In genomic region chr17:31331273-31331672, GRCm38 (mm10) we compare ENCODE assay signal across 10 mouse cellular contexts. TPM values are rescaled to one million over a fixed set of nuclear protein-coding genes. Genes with fewer than 3 reads are reported as not detected.
DNase-seq lines count a peak whose midpoint lies in the region; ATAC-seq and TF ChIP-seq lines count a peak whose summit lies in the region.
"Had no signal": no experiment of that assay in that cellular context is flagged by ENCODE, and none has a peak within 500 bp of the region (broad histone marks: within the 10 kb centered on the region; RNA-seq: fewer than 3 reads in every experiment).

No protein-coding gene starts in this region.

- no peak overlapping the region for H3K27ac ChIP-seq in kidney, adult 2 months (ENCODE audit: insufficient read depth, low read depth, low read length)
- H3K27ac ChIP-seq in lung, postnatal 0 days (ENCODE audit: low read length), result no peak overlapping the region
- no peak overlapping the region for H3K27ac ChIP-seq in MEL (ENCODE audit: control insufficient read depth, low read depth, low read length)
- H3K27ac ChIP-seq: forebrain, embryonic 13.5 days; liver, embryonic 13.5 days; midbrain, embryonic 13.5 days had no signal

- H3K36me3 ChIP-seq in kidney, adult 2 months (ENCODE audit: control insufficient read depth, insufficient read depth, low read length), result no peaks in the 10 kb centered on the region
- no peaks in the 10 kb centered on the region for H3K36me3 ChIP-seq in lung, postnatal 0 days (ENCODE audit: insufficient read depth, low read length)
- no peaks in the 10 kb centered on the region; a peak in 1 of 4 replicates for H3K36me3 ChIP-seq in MEL (ENCODE audit: control insufficient read depth in 1 of 2, insufficient read depth in 2 of 2, low read length in 2 of 2)
- no peaks in the 10 kb centered on the region; the same call in 1 of the 2 replicates for H3K36me3 ChIP-seq in splenic B cell, adult 2 months (ENCODE audit: control insufficient read depth, insufficient read depth, low read length, poor library complexity, severe bottlenecking)
- H3K36me3 ChIP-seq: liver, embryonic 13.5 days had no signal

- no peak for TF ChIP-seq POLR2A in kidney, adult 2 months (IDR thresholded peaks at IDR 0.05; ENCODE audit: low read depth, low read length)
- TF ChIP-seq POLR2A in MEL (IDR thresholded peaks at IDR 0.05; ENCODE audit: control insufficient read depth in 1 of 2, insufficient read depth in 1 of 2, low read depth in 1 of 2, low read length in 2 of 2, poor library complexity in 1 of 2), result no peak

- WGBS in kidney, adult 2 months, result 86% methylated on average over 6 of the region's 6 CpGs
- WGBS in lung, postnatal 0 days, result 78% methylated on average over 6 of the region's 6 CpGs

- DNase-seq in kidney, adult 2 months, result no peak
- no peak for DNase-seq in kidney, postnatal 10 days
- no peak for DNase-seq in lung, postnatal 0 days (ENCODE audit: low spot score)
- DNase-seq in lung, postnatal 4 days, result no peak
- no peak for DNase-seq in MEL (ENCODE audit: low read depth, low spot score)
- DNase-seq in splenic B cell, adult 2 months (ENCODE audit: low read depth, low spot score), result peak; percentile 6
- DNase-seq in heart, adult 18-20 months, result no peak

- H3K4me3 ChIP-seq in kidney, adult 2 months (ENCODE audit: insufficient read depth, low read depth, low read length), result no peak overlapping the region
- no peak overlapping the region for H3K4me3 ChIP-seq in lung, postnatal 0 days (ENCODE audit: low read depth, low read length)
- H3K4me3 ChIP-seq in MEL (ENCODE audit: control insufficient read depth in 1 of 2, insufficient read depth in 1 of 2, low read depth in 2 of 2, low read length in 2 of 2), result no peak overlapping the region
- H3K4me3 ChIP-seq: forebrain, embryonic 13.5 days; liver, embryonic 13.5 days; midbrain, embryonic 13.5 days had no signal

- TF ChIP-seq EP300 in lung, postnatal 0 days (IDR thresholded peaks at IDR 0.05), result no peak
- TF ChIP-seq EP300 in MEL (IDR thresholded peaks at IDR 0.05; ENCODE audit: low read depth in 1 of 2, low read length in 2 of 2), result no peak

- no peak overlapping the region for H3K4me2 ChIP-seq in lung, postnatal 0 days (replicated peaks; ENCODE audit: low read depth, low read length)
- H3K4me2 ChIP-seq: forebrain, embryonic 13.5 days; liver, embryonic 13.5 days; midbrain, embryonic 13.5 days had no signal

- no peak overlapping the region for H3K9ac ChIP-seq in lung, postnatal 0 days (replicated peaks; ENCODE audit: low read depth)
- H3K9ac ChIP-seq in MEL (ENCODE audit: control insufficient read depth, low read depth, low read length, poor library complexity, severe bottlenecking), result no peak overlapping the region
- H3K9ac ChIP-seq: forebrain, embryonic 13.5 days; liver, embryonic 13.5 days; midbrain, embryonic 13.5 days had no signal

- H3K9me3 ChIP-seq in lung, postnatal 0 days (ENCODE audit: low read length), result no peaks in the 10 kb centered on the region
- H3K9me3 ChIP-seq in MEL (replicated peaks; ENCODE audit: insufficient read depth, low read length), result no peaks in the 10 kb centered on the region
- H3K9me3 ChIP-seq: forebrain, embryonic 13.5 days; liver, embryonic 13.5 days; midbrain, embryonic 13.5 days had no signal

- no peaks in the 10 kb centered on the region; the same call in 1 of the 2 replicates for H3K4me1 ChIP-seq in kidney, adult 2 months (ENCODE audit: control insufficient read depth, insufficient read depth, low read length)
- no peaks in the 10 kb centered on the region for H3K4me1 ChIP-seq in lung, postnatal 0 days (ENCODE audit: insufficient read depth, low read depth, low read length)
- H3K4me1 ChIP-seq in MEL (ENCODE audit: control insufficient read depth in 1 of 2, insufficient read depth in 2 of 2, low read length in 2 of 2), result no peaks in the 10 kb centered on the region
- H3K4me1 ChIP-seq: liver, embryonic 13.5 days had no signal

- H3K27me3 ChIP-seq in kidney, adult 2 months (replicated peaks; ENCODE audit: control insufficient read depth, insufficient read depth, low read length), result no peaks in the 10 kb centered on the region
- H3K27me3 ChIP-seq in lung, postnatal 0 days (replicated peaks; ENCODE audit: insufficient read depth, low read length), result no peaks in the 10 kb centered on the region
- H3K27me3 ChIP-seq in MEL (ENCODE audit: control insufficient read depth in 1 of 2, insufficient read depth in 2 of 2, low read length in 2 of 2), result no peaks in the 10 kb centered on the region
- H3K27me3 ChIP-seq in splenic B cell, adult 2 months (ENCODE audit: control insufficient read depth, insufficient read depth, low read length, poor library complexity, severe bottlenecking), result no peaks in the 10 kb centered on the region
- H3K27me3 ChIP-seq: forebrain, embryonic 13.5 days; liver, embryonic 13.5 days; midbrain, embryonic 13.5 days had no signal

- no peaks in the 10 kb centered on the region for H3K79me2 ChIP-seq in MEL (ENCODE audit: control insufficient read depth, insufficient read depth, low read length, poor library complexity)

- TF ChIP-seq RAD21 in MEL (IDR thresholded peaks at IDR 0.05; ENCODE audit: low read depth, low read length), result no peak

- no peak for ATAC-seq in lung, postnatal 0 days

- 0 out of 2 replicates have a peak, but pooled peaks have one; percentile 26 for TF ChIP-seq CTCF in kidney, adult 2 months (conservative IDR thresholded peaks at IDR 0.05; ENCODE audit: insufficient read depth, insufficient read length, low read depth, low read length)
- peak; percentile 40 for TF ChIP-seq CTCF in lung, postnatal 0 days (IDR thresholded peaks at IDR 0.05)
- peak; percentile 36 to 43 (median 39) for TF ChIP-seq CTCF in MEL (IDR thresholded peaks at IDR 0.05 in 2 of 3, conservative IDR thresholded peaks at IDR 0.05 in 1 of 3; ENCODE audit: control insufficient read depth in 1 of 3, insufficient read depth in 1 of 3, low read depth in 2 of 3, low read length in 3 of 3, poor library complexity in 1 of 3, severe bottlenecking in 1 of 3)

TF ChIP-seq in MEL, 35 proteins besides CTCF, POLR2A, EP300 and RAD21:
- TF ChIP-seq ZNF384 (IDR thresholded peaks at IDR 0.05; ENCODE audit: low read depth, low read length) (no peak), TAL1 (IDR thresholded peaks at IDR 0.05; ENCODE audit: low read length) (no peak), MYB (IDR thresholded peaks at IDR 0.05; ENCODE audit: low read depth, low read length) (no peak), POLR2AphosphoS5 (IDR thresholded peaks at IDR 0.05; ENCODE audit: borderline replicate concordance, low read depth, low read length) (no peak), USF1 (IDR thresholded peaks at IDR 0.05; ENCODE audit: low read depth, low read length) (no peak), MEF2A (IDR thresholded peaks at IDR 0.05; ENCODE audit: extremely low read depth, insufficient replicate concordance, low read depth, low read length, poor library complexity, severe bottlenecking) (no peak), UBTF (IDR thresholded peaks at IDR 0.05; ENCODE audit: borderline replicate concordance, insufficient read depth, low read depth, low read length) (no peak), ZC3H11A (IDR thresholded peaks at IDR 0.05; ENCODE audit: low read depth, low read length) (no peak), TBP (IDR thresholded peaks at IDR 0.05; ENCODE audit: low read depth, low read length) (no peak), USF2 (IDR thresholded peaks at IDR 0.05; ENCODE audit: borderline replicate concordance in 1 of 2, insufficient read depth in 1 of 2, low read depth in 1 of 2, low read length in 2 of 2) (no peak)

RNA-seq across cellular contexts. Expression of gene Slc37a1, which starts 44.7 kb away (rescaled TPM):
- polyA plus RNA-seq in kidney, adult 2 months (2012; rRNA removed), result 6.3 and 6.5 TPM in 2 replicates
- polyA plus RNA-seq in lung, postnatal 0 days (2015; fragmentation: Nextera tagmentation; extraction: Ambion mirVana), result 25.2 and 33.9 TPM in 2 replicates
- total RNA-seq in MEL (2012; rRNA removed), result 10.3 and 15.0 TPM in 2 replicates
- polyA plus RNA-seq in MEL (2012; ENCODE audit: insufficient read depth in 1 of 2, insufficient read length in 2 of 2, low read depth in 1 of 2, low replicate concordance in 2 of 2, missing spikeins in 1 of 2), result 10 to 100 TPM in 1 of 2 experiments, not detected in 1; 14.2 TPM
- total RNA-seq in heart, adult 18-20 months (2021), result 10 to 100 TPM in 1 of 2 experiments, 1 to 10 TPM in 1; 7.5 to 10.3 TPM

RNA-seq across cellular contexts. Expression of gene Rsph1, which starts 54.1 kb away (rescaled TPM):
- 0.73 and 1.1 TPM in 2 replicates for polyA plus RNA-seq in kidney, adult 2 months (2012; rRNA removed)
- polyA plus RNA-seq in lung, postnatal 0 days (2015; fragmentation: Nextera tagmentation; extraction: Ambion mirVana), result 21.4 and 25.2 TPM in 2 replicates
- 1.3 and 2.0 TPM in 2 replicates for total RNA-seq in MEL (2012; rRNA removed)
- polyA plus RNA-seq in MEL (2012; ENCODE audit: insufficient read depth in 1 of 2, insufficient read length in 2 of 2, low read depth in 1 of 2, low replicate concordance in 2 of 2, missing spikeins in 1 of 2), result 1 to 10 TPM in 1 of 2 experiments, not detected in 1; 3.6 TPM
- total RNA-seq in heart, adult 18-20 months (2021), result 1 to 10 TPM in 1 of 2 experiments, under 1 TPM in 1; 0.79 to 1.7 TPM

RNA-seq across cellular contexts. Expression of gene Pde9a, which starts 54.7 kb away (rescaled TPM):
- polyA plus RNA-seq in kidney, adult 2 months (2012; rRNA removed), result 74.3 and 106 TPM in 2 replicates
- 44.1 and 44.2 TPM in 2 replicates for polyA plus RNA-seq in lung, postnatal 0 days (2015; fragmentation: Nextera tagmentation; extraction: Ambion mirVana)
- 0.20 TPM in 1 of 2 replicates, not detected in the other for total RNA-seq in MEL (2012; rRNA removed)
- under 1 TPM in 1 of 2 experiments, not detected in 1; 0.56 TPM for polyA plus RNA-seq in MEL (2012; ENCODE audit: insufficient read depth in 1 of 2, insufficient read length in 2 of 2, low read depth in 1 of 2, low replicate concordance in 2 of 2, missing spikeins in 1 of 2)
- total RNA-seq in heart, adult 18-20 months (2021), result 1 to 10 TPM; 3.4 to 3.8 TPM

Comparison
In these comparisons a context has a peak if more than half of its experiments do, and no peak if none do; other contexts are left out.
1. RNA of gene Pde9a, which starts 54.7 kb away (polyA plus RNA-seq): 74.3 to 106 TPM in kidney, adult 2 months and 44.1 to 44.2 TPM in lung, postnatal 0 days; 0.56 TPM in MEL; every median in the first group is over 10 times any median in the second.
2. Peak in every context shown above with its lines, with median percentiles within 50 percentile points of each other: CTCF ChIP-seq.